Mouse (Mus musculus) neural tube, embryonic 13.5 days (tissue): ENCODE measurements around the gene Tfap2a. TPM values are rescaled to one million over a fixed set of nuclear protein-coding genes. Genes with fewer than 3 reads are reported as not detected.
A peak's percentile ranks its signal among the peaks of the same experiment; 100 is the strongest.

Experiments used
- ATAC-seq: fragments of 200-750 bp; cut with Nextera tagmentation; 2 replicates; pipeline ENCODE4 v1.8.0; 2017; ENCODE audit warnings: low read depth, mild to moderate bottlenecking, moderate TSS enrichment, moderate library complexity
- H3K27ac ChIP-seq: fragments of 300-500 bp; sonication (generic); replicated peaks from 2 replicates; pipeline ENCODE4 v1.5.1; 2015; ENCODE audit warnings: moderate library complexity, mild to moderate bottlenecking, inconsistent platforms
- H3K27me3 ChIP-seq: fragments of 300-500 bp; sonication (generic); 2 replicates; pipeline ENCODE4 v1.6.1; 2015; ENCODE audit warnings: mild to moderate bottlenecking, inconsistent platforms
- H3K36me3 ChIP-seq: fragments of 300-500 bp; sonication (generic); 2 replicates; pipeline ENCODE4 v1.6.1; 2015; ENCODE audit warnings: mild to moderate bottlenecking, inconsistent platforms
- H3K4me1 ChIP-seq: fragments of 300-500 bp; sonication (generic); replicated peaks from 2 replicates; pipeline ENCODE4 v1.6.1; 2015; ENCODE audit warnings: inconsistent platforms
- H3K4me2 ChIP-seq: fragments of 300-500 bp; sonication (generic); 2 replicates; pipeline ENCODE4 v1.6.1; 2015; ENCODE audit warnings: inconsistent platforms, mild to moderate bottlenecking, moderate library complexity
- H3K4me3 ChIP-seq: fragments of 300-500 bp; sonication (generic); 2 replicates; pipeline ENCODE4 v1.5.1; 2015; ENCODE audit warnings: mild to moderate bottlenecking, inconsistent platforms
- H3K9ac ChIP-seq: fragments of 300-500 bp; sonication (generic); 2 replicates; pipeline ENCODE4 v1.6.1; 2015; ENCODE audit warnings: moderate library complexity, mild to moderate bottlenecking, inconsistent platforms
- H3K9me3 ChIP-seq: fragments of 300-500 bp; sonication (generic); 2 replicates; pipeline ENCODE4 v1.6.1; 2016; ENCODE audit warnings: inconsistent platforms
- WGBS: fragments of 180-500 bp; shearing (Covaris S2); methylation state at CpG from one replicate; pipeline ENCODE4 v1.1.7; 2015; 5-methylcytosine and 5-hydroxymethylcytosine counted together
- polyA plus RNA-seq: library from polyadenylated mRNA; unstranded; fragments of >200 nt; fragmentation: Nextera tagmentation; extraction: Ambion mirVana; gene quantifications from 2 replicates; pipeline ENCODE4 v1.2.1, GENCODE M21; 2015

The Tfap2a gene
- 11.6 and 13.7 TPM in 2 replicates for polyA plus RNA-seq

DNA sequence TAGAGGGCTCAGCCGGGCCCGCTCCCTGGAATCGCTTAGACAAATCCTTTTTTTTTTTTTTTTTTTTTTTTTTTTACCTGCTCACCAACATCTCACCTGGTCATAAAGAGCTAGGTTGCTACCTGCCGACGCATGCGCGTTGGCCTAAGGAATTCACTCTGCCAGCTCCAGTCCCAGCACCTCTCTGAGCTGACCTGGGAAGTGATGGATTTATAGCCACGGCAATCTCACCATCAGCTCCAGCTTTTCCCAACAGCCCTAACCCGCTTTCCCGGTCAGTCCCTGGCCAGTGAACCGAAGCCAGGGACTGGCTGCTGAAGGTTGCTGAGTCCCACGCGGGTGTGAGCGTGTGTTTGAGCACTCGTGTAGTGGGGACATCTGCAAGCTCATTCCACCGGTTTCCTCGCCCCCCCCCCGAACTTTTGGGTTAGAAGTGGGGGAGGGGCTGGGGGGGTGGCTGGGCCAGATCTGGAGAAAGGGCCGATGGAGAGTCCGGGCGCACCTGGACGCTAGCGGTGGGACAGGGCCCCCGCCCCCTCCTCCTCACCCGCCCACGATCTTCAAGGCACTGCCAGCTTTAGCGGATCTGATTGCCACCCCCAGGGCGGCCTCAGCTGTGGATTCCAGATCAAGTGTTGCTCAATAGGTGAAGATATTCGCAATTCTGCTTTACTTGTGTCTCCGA is at the start of gene Tfap2a:
Gene Tfap2a (minus strand): TSS at position 181 of the 685 bp plus-strand sequence.
- Histone ChIP-seq H3K9me3 (no peaks in the 10 kb centered on the region), H3K9ac (0 out of 2 replicates have a peak within 1 kb of the TSS, but pooled peaks have one; percentile 12), H3K4me3 (peak within 1 kb of the TSS; percentile 13; the same call in 1 of the 2 replicates), H3K4me1 (peaks cover 42% of the 10 kb centered on the region), H3K27me3 (peaks cover 100% of the 10 kb centered on the region), H3K4me2 (peak within 1 kb of the TSS; percentile 38), H3K27ac (no peak within 1 kb of the TSS), H3K36me3 (no peaks in the 10 kb centered on the region)
- WGBS = under 1% methylated on average over 29 of the region's 30 CpGs
- 0 out of 2 replicates have a peak, but pooled peaks have one; percentile 4 for ATAC-seq

DNA sequence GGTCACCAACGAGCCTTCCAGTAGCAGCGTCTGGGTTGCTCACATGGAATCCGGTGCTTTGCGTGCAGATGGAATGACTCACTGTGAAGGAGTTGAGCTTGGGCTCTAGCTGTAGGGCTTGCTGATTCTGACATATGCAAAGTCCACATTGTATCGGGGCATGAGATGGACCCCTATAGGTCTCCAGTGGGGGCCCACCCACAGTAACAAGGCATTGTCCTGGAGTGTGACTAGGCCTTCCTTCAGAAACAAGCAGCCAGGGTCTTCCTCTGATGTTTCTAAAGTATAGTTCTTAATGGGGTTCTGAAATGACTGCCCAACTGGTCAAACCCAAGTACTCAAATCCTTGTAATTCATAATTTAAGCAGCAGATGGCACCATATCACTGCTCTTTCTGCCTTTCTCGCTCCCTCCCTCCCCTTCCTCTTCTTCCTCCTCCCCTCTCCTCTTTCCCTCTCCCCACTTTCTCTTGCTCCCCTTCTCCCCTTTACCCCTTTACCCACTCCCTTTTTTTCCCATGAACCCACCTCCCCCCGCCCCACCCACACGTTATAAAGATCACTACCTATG is 46.1 kb upstream of the Tfap2a start:
- H3K4me2 ChIP-seq = no peak overlapping the region
- 49% methylated on average over 8 of the region's 8 CpGs for WGBS
- H3K9me3 ChIP-seq = peaks cover 2% of the 10 kb centered on the region; the same call in 1 of the 2 replicates
- no peak overlapping the region for H3K27ac ChIP-seq
- no peaks in the 10 kb centered on the region for H3K36me3 ChIP-seq
- H3K9ac ChIP-seq = no peak overlapping the region
- H3K4me3 ChIP-seq = no peak overlapping the region
- H3K4me1 ChIP-seq = no peaks in the 10 kb centered on the region
- ATAC-seq = 0 out of 2 replicates have a peak, but pooled peaks have one; percentile 32
- peaks cover 7% of the 10 kb centered on the region; the same call in 1 of the 2 replicates for H3K27me3 ChIP-seq

GRCm38 (mm10) chr13:40757995-40758394 is 19.8 kb upstream of the Tfap2a start:
- Histone ChIP-seq H3K9ac (no peak overlapping the region), H3K4me2 (no peak overlapping the region), H3K27me3 (no peaks in the 10 kb centered on the region), H3K4me3 (no peak overlapping the region), H3K27ac (no peak overlapping the region), H3K36me3 (no peaks in the 10 kb centered on the region), H3K4me1 (no peaks in the 10 kb centered on the region), H3K9me3 (no peaks in the 10 kb centered on the region)
- no peak for ATAC-seq

DNA sequence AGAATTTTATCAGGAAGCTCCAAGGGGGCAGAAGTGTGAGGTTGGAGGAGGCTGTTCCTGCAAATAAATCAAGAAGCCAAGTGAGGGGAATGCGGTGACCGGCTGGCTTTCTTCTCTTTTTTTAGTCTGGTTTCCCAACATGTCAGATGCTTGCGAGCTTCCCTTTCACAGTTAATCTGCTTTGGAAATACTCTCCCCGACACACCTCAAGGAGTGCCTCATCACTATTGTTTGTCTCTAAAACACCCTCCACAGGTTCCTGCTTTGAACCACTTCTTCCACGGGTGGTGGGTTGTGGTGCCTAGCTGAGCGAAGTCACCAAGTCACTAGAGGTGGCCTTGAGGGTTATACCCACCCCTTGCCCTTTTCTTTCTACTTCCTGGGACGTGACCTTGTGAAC is 18.2 kb upstream of the Tfap2a start:
- H3K4me2 ChIP-seq = no peak overlapping the region
- no peaks in the 10 kb centered on the region for H3K9me3 ChIP-seq
- H3K4me3 ChIP-seq = no peak overlapping the region
- no peaks in the 10 kb centered on the region for H3K4me1 ChIP-seq
- H3K27me3 ChIP-seq = no peaks in the 10 kb centered on the region
- H3K9ac ChIP-seq = no peak overlapping the region
- no peak overlapping the region for H3K27ac ChIP-seq
- no peak for ATAC-seq
- WGBS = 75% methylated on average over 7 of the region's 7 CpGs
- H3K36me3 ChIP-seq = no peaks in the 10 kb centered on the region

DNA sequence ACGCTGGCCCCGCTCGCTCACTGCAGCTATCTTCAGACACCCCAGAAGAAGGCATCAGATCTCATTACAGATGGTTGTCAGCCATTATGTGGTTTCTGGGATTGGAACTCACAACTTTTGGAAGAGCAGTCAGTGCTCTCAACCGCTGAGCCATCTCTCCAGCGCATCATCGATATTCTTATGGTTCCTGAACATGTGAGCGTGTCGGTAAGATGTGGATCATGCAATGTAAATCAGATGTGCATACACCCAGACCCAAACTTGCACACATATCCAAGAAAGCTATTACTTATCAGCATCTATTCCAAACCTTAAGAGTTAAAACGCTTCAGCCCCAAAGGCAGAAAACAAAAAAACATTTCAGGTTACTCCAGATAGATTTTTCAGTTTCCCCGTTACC is 15.9 kb upstream of the Tfap2a start:
- no peaks in the 10 kb centered on the region for H3K4me1 ChIP-seq
- H3K27me3 ChIP-seq = peaks cover 12% of the 10 kb centered on the region
- no peak overlapping the region for H3K9ac ChIP-seq
- no peaks in the 10 kb centered on the region for H3K36me3 ChIP-seq
- H3K9me3 ChIP-seq = no peaks in the 10 kb centered on the region
- H3K4me2 ChIP-seq = no peak overlapping the region
- 96% methylated on average over 10 of the region's 10 CpGs for WGBS
- no peak overlapping the region for H3K27ac ChIP-seq
- no peak overlapping the region for H3K4me3 ChIP-seq
- no peak for ATAC-seq

DNA sequence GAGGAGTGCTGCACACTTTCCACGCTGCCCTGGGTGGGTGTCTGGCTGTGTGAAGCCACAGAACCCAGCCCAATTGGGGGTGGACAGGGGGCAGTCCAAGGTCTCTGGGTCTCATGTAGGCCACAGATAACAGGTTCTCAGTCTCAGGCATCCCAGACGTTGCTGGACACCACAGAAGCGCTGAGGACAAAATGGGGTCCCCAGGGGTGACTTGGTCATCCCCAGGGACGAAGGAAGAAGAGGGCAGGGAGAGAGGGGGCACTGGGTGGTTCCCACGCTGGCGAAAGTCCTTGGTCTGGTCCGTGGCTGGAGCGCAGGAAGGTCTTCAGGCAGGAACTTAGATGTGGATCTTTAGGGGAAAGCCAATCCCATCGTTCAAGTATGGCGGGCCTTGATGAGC is 13.7 kb upstream of the Tfap2a start:
- no peak overlapping the region for H3K9ac ChIP-seq
- ATAC-seq = no peak
- H3K27ac ChIP-seq = no peak overlapping the region
- H3K36me3 ChIP-seq = no peaks in the 10 kb centered on the region
- WGBS = 91% methylated on average over 10 of the region's 10 CpGs
- H3K4me1 ChIP-seq = no peaks in the 10 kb centered on the region
- no peak overlapping the region for H3K4me3 ChIP-seq
- no peak overlapping the region for H3K4me2 ChIP-seq
- H3K27me3 ChIP-seq = peaks cover 29% of the 10 kb centered on the region
- no peaks in the 10 kb centered on the region for H3K9me3 ChIP-seq

DNA sequence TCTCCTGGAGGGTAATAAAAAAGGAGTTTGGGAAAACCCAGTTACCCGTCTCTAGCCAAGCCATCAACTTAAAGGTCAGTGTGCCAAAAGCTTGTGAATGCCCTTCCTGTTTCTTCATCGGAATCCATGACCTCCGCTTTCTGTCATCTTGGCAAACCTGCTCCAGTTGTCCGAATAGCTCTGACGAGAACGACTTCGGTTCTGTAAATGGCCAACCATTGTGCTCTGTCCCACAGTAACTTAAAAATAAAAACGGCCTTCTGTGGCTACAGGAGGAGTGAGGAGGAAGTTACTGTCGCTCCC is 11.4 kb upstream of the Tfap2a start:
- no peak for ATAC-seq
- no peak overlapping the region for H3K9ac ChIP-seq
- H3K27me3 ChIP-seq = peaks cover 51% of the 10 kb centered on the region
- no peaks in the 10 kb centered on the region for H3K36me3 ChIP-seq
- H3K27ac ChIP-seq = no peak overlapping the region
- peak overlapping the region; percentile 40; the same call in 1 of the 2 replicates for H3K4me2 ChIP-seq
- 0 out of 2 replicates have a peak, but pooled peaks cover 5% of the 10 kb centered on the region for H3K9me3 ChIP-seq
- no peak overlapping the region for H3K4me3 ChIP-seq
- peaks cover 3% of the 10 kb centered on the region for H3K4me1 ChIP-seq
- 67% methylated on average over 9 of the region's 9 CpGs for WGBS

- H3K4me2 ChIP-seq = peak overlapping the region; percentile 40
- ATAC-seq = 0 out of 2 replicates have a peak, but pooled peaks have one; percentile 19
- 0 out of 2 replicates have a peak, but pooled peaks cover 5% of the 10 kb centered on the region for H3K9me3 ChIP-seq
- H3K27ac ChIP-seq = no peak overlapping the region
- no peak overlapping the region for H3K9ac ChIP-seq
- WGBS = 15% methylated on average over 19 of the region's 19 CpGs
- peaks cover 56% of the 10 kb centered on the region for H3K27me3 ChIP-seq
- H3K4me3 ChIP-seq = no peak overlapping the region
- H3K4me1 ChIP-seq = peaks cover 6% of the 10 kb centered on the region
- H3K36me3 ChIP-seq = no peaks in the 10 kb centered on the region
Measured at GRCm38 (mm10) chr13:40748785-40749602, 10.8 kb upstream of the Tfap2a start.

DNA sequence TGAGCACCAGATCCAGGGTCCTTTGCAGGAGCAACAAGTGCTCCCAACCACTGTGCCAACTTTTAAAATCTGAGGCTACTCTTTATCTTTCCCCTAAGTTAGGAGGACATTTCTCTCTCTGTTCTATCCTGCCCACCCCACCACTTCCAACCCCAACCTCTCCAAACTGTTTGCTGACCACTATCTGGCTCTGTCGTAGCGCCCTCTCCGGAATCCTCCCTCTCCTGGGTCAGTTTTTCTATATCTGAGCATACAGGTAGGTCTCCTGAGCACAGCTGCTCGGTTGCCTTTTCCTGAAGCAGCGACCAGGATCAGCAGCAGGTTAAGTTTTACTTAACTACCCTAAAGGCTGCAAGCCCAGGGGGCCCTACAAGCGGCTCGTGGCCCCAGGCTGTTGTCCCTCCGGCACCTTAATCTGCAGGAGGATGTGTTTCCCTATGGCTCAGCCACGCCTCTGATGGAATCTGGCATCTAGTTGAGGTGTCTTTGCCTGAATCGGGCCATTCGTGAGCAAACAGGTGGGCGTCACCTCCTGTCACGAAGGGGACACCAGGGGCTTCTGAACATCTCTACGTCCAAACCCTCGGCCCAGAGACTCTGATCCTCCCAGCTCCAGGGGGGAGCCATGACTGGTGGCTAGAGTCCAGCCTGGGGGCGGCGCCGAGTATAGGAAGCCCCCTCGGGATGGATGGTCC is 6.1 kb upstream of the Tfap2a start:
- ATAC-seq = no peak
- Histone ChIP-seq H3K27ac (no peak overlapping the region), H3K27me3 (peaks cover 91% of the 10 kb centered on the region), H3K4me3 (peak overlapping the region; percentile 13; the same call in 1 of the 2 replicates), H3K4me1 (peaks cover 6% of the 10 kb centered on the region), H3K9me3 (0 out of 2 replicates have a peak, but pooled peaks cover 5% of the 10 kb centered on the region), H3K4me2 (peak overlapping the region; percentile 41), H3K9ac (no peak overlapping the region), H3K36me3 (no peaks in the 10 kb centered on the region)
- WGBS = 2% methylated on average over 19 of the region's 19 CpGs

- no peak overlapping the region for H3K9ac ChIP-seq
- no peak for ATAC-seq
- H3K36me3 ChIP-seq = no peaks in the 10 kb centered on the region
- H3K4me1 ChIP-seq = peaks cover 16% of the 10 kb centered on the region
- peaks cover 95% of the 10 kb centered on the region for H3K27me3 ChIP-seq
- WGBS = 14% methylated on average over 4 of the region's 4 CpGs
- no peak overlapping the region for H3K4me2 ChIP-seq
- no peak overlapping the region for H3K27ac ChIP-seq
- 0 out of 2 replicates have a peak, but pooled peaks cover 5% of the 10 kb centered on the region for H3K9me3 ChIP-seq
- H3K4me3 ChIP-seq = no peak overlapping the region
Measured at GRCm38 (mm10) chr13:40743221-40743620, 5.0 kb upstream of the Tfap2a start.

- Histone ChIP-seq H3K4me3 (no peak overlapping the region), H3K4me2 (no peak overlapping the region), H3K36me3 (no peaks in the 10 kb centered on the region), H3K27me3 (peaks cover 98% of the 10 kb centered on the region), H3K27ac (no peak overlapping the region), H3K4me1 (peaks cover 24% of the 10 kb centered on the region), H3K9ac (no peak overlapping the region), H3K9me3 (0 out of 2 replicates have a peak, but pooled peaks cover 5% of the 10 kb centered on the region)
- 2% methylated on average over 25 of the region's 25 CpGs for WGBS
- no peak for ATAC-seq
Measured at GRCm38 (mm10) chr13:40741841-40742550, 3.8 kb upstream of the Tfap2a start.
